Mouse (Mus musculus): ENCODE data around the gene Csnk1d.

DNA sequence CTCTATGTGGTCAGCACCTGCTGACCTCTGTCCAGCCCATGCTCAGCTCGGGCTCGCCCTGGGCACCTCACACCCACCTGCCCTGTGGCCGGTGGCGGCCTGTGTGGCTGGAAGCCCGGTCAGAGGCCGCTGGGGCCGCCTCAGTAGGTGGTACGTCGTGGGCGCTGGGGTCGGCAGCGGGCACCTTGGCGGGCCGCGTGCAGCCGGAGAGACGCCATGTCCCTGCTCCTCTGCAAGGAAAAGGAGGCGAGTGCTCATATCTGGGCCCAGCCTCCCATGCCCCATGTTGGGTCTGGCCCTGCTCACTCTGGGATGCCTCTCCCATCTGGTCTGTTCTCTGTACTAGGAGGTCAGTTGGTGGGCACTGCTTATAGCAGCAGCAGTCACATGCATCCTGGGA lies 32.1 kb downstream of the Csnk1d start:
- TF ChIP-seq POLR2A (IDR thresholded peaks at IDR 0.05; ENCODE audit: control insufficient read depth, low read depth, low read length) (no peak), CTCF (IDR thresholded peaks at IDR 0.05; ENCODE audit: control insufficient read depth, insufficient read depth, insufficient replicate concordance, low read depth, low read length) (no peak)

All from testis, adult 2 months (tissue).